ENCODE assay signal across 8 mouse cellular contexts in the genomic region with DNA sequence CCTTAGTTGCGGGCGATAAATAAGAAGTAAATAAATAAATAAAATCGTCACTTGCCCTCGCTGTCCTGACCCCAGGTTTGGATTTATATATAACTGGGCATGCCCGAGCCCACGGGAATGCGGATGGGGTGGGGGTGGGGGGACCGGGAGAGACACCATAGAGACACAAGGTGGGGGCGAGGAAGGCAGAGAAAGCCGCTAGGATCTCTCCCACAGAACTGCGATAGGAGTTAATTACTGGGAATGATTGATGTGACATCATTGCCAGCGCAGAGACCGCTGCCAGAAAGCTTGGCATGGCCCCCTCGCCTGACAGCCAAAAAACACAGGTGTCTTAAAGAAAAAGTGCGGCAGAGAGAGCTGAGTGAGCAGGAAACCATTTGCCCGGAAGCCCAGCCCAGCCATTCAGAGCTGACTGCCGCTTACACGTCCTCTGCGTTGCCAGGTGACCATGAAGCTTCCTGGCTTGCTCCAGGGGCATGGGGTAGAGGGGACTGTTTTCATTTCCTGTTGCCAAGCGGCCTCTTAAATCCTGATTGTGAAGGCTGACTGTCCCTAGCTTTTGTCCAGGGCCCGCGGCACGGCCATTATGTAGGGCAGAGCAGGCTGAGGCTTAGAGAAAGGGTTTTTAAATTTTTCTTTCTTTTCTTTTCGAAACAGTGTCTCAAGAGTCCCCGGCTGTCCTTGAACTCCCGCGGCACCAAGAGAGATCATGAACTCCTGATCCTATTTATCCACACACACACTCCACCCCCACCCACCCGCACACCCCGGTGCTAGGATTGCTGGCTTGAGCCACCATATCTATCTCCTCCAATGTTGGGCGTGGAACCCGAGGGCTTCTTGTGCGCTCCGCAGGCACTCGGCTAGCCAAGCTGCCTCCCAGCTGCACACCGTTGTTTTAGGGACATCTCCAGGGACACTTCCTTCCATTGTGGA. TPM values are rescaled to one million over a fixed set of nuclear protein-coding genes. Genes with fewer than 3 reads are reported as not detected.
DNase-seq lines count a peak whose midpoint lies in the region.

No protein-coding gene starts in this region.

- H3K27ac ChIP-seq in macrophage = peak overlapping the region; percentile 79

- no peaks in the 10 kb centered on the region for H3K36me3 ChIP-seq in macrophage (ENCODE audit: inconsistent target)

- peak overlapping the region; percentile 12; the same call in 1 of the 2 replicates for H3K4me3 ChIP-seq in macrophage (ENCODE audit: inconsistent target)

- peak; percentile 76 for DNase-seq in adrenal gland, adult 8-10 months
- DNase-seq in embryo, embryonic 9.5 days (ENCODE audit: extremely low spot score) = peak; percentile 74
- peak; percentile 71 for DNase-seq in gastrocnemius, postnatal 25 days
- peak; percentile 90 for DNase-seq in induced T-regulatory cell, adult 2 months (ENCODE audit: low read depth)
- peak; percentile 42 to 76 for DNase-seq in left cerebral cortex, adult 9 months (ENCODE audit: low spot score in 2 of 2)
- DNase-seq in right cerebral cortex, adult 2 months (ENCODE audit: low spot score in 2 of 2) = peak; percentile 71 to 77
- peak; percentile 49 for DNase-seq in urinary bladder, adult 2 months (ENCODE audit: low spot score)

- 34% methylated on average over 31 of the region's 35 CpGs for WGBS in macrophage (ENCODE audit: missing documents)

- H3K79me2 ChIP-seq in macrophage (ENCODE audit: inconsistent target) = no peaks in the 10 kb centered on the region

RNA-seq across cellular contexts. Expression of gene Rassf3, which starts 29.1 kb away (rescaled TPM):
- total RNA-seq in adrenal gland, adult 8-10 months (2022) = 10 to 100 TPM; 36.3 to 54.6 (median 44.0) TPM
- total RNA-seq in gastrocnemius, postnatal 25 days (2021) = 10 to 100 TPM; 48.5 to 51.3 TPM
- total RNA-seq in macrophage (2018; cell fraction: chromatin; rRNA removed) = 100 to 1,000 TPM in 1 of 26 experiments, 10 to 100 TPM in 19, 1 to 10 TPM in 6; 4.9 to 154 (median 18.5) TPM
- total RNA-seq in macrophage (2018; cell fraction: cytosol; rRNA removed) = 10 to 100 TPM; 19.5 to 87.4 (median 38.1) TPM
- 100 to 1,000 TPM in 2 of 26 experiments, 10 to 100 TPM in 24; 14.4 to 130 (median 28.3) TPM for total RNA-seq in macrophage (2018; cell fraction: nucleus; rRNA removed)
- 38.9 to 52.7 TPM (median 40.3 TPM) in 3 replicates for polyA plus RNA-seq in macrophage (2018)
- polyA plus RNA-seq in urinary bladder, adult 2 months (2012; rRNA removed) = 106 and 139 TPM in 2 replicates

Comparison
In these comparisons a context has a peak if more than half of its experiments do, and no peak if none do; other contexts are left out.
1. Peak in every context shown above with its lines: DNase-seq, H3K4me3 ChIP-seq and H3K27ac ChIP-seq.